ENCODE assay signal across 18 mouse cellular contexts in the genomic region with DNA sequence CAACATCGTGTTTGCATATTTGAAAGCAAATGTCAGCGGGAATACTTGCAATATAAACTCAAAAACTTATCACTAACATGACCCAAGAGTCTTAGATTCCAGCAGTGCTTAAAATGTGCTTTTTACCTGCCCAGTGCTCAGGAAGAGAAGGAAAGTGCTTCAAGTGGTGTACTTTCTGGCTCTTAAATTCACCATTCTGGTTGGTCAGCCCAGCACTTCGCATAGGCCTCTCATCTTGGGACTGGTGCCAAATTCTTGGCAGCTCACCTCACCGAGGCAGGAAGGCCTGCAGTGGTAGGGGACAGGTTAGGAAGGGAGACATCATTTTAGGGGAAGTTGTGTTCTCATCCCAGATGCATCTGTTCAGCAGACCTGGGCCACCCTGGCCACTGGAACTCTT.
DNase-seq lines count a peak whose midpoint lies in the region; ATAC-seq and TF ChIP-seq lines count a peak whose summit lies in the region.
"Had no signal": no experiment of that assay in that cellular context is flagged by ENCODE, and none has a peak within 500 bp of the region (broad histone marks: within the 10 kb centered on the region; RNA-seq: fewer than 3 reads in every experiment).

No protein-coding gene starts in this region.

- H3K9me3 ChIP-seq in lung, embryonic 15.5 days = no peaks in the 10 kb centered on the region
- no peaks in the 10 kb centered on the region for H3K9me3 ChIP-seq in forebrain, embryonic 10.5 days
- H3K9me3 ChIP-seq: embryonic facial prominence, embryonic 15.5 days; forebrain, embryonic 15.5 days; heart, embryonic 12.5 days; hindbrain, embryonic 12.5 days had no signal

- ATAC-seq in lung, embryonic 15.5 days (ENCODE audit: borderline replicate concordance, extremely low read depth, low FRiP score, low TSS enrichment) = peak; percentile 82
- ATAC-seq: forebrain, embryonic 15.5 days; inflammation-experienced regulatory T-cells, adult 6 months had no signal

- peaks cover 12% of the 10 kb centered on the region for H3K4me1 ChIP-seq in lung, adult 2 months (ENCODE audit: control insufficient read depth, insufficient read depth, low read length)
- H3K4me1 ChIP-seq in lung, embryonic 15.5 days = no peaks in the 10 kb centered on the region; the same call in 1 of the 2 replicates
- H3K4me1 ChIP-seq in forebrain, embryonic 10.5 days = 0 out of 2 replicates have a peak, but pooled peaks cover 3% of the 10 kb centered on the region
- no peaks in the 10 kb centered on the region for H3K4me1 ChIP-seq in cerebellum, adult 2 months (ENCODE audit: control insufficient read depth, insufficient read depth, low read length)
- H3K4me1 ChIP-seq: embryonic facial prominence, embryonic 15.5 days; hindbrain, embryonic 12.5 days had no signal

- no peak overlapping the region for H3K9ac ChIP-seq in lung, embryonic 15.5 days
- H3K9ac ChIP-seq: embryonic facial prominence, embryonic 15.5 days; forebrain, embryonic 15.5 days; heart, embryonic 12.5 days; hindbrain, embryonic 12.5 days had no signal

- H3K27ac ChIP-seq in lung, embryonic 15.5 days = peak overlapping the region; percentile 83
- no peak overlapping the region for H3K27ac ChIP-seq in forebrain, embryonic 10.5 days
- no peak overlapping the region for H3K27ac ChIP-seq in cerebellum, adult 2 months (ENCODE audit: insufficient read depth, low read length)
- H3K27ac ChIP-seq: embryonic facial prominence, embryonic 15.5 days; forebrain, embryonic 15.5 days; heart, adult 2 months; hindbrain, embryonic 12.5 days had no signal

- no peak overlapping the region for H3K4me3 ChIP-seq in lung, adult 2 months (replicated peaks; ENCODE audit: extremely low read depth, low read depth, low read length)
- H3K4me3 ChIP-seq in lung, embryonic 15.5 days = no peak overlapping the region
- no peak overlapping the region for H3K4me3 ChIP-seq in forebrain, embryonic 10.5 days
- H3K4me3 ChIP-seq in cerebellum, adult 2 months (replicated peaks; ENCODE audit: insufficient read depth, low read depth, low read length) = no peak overlapping the region
- H3K4me3 ChIP-seq: embryonic facial prominence, embryonic 15.5 days; erythroblast, embryonic 14.5 days; forebrain, embryonic 15.5 days; heart, adult 2 months; heart, embryonic 12.5 days; hindbrain, embryonic 12.5 days had no signal

- no peaks in the 10 kb centered on the region for H3K36me3 ChIP-seq in lung, embryonic 15.5 days
- no peaks in the 10 kb centered on the region for H3K36me3 ChIP-seq in forebrain, embryonic 10.5 days (replicated peaks)
- H3K36me3 ChIP-seq: embryonic facial prominence, embryonic 15.5 days; forebrain, embryonic 15.5 days; heart, embryonic 12.5 days; hindbrain, embryonic 12.5 days had no signal

- H3K27me3 ChIP-seq in lung, embryonic 15.5 days = no peaks in the 10 kb centered on the region
- no peaks in the 10 kb centered on the region for H3K27me3 ChIP-seq in forebrain, embryonic 10.5 days (ENCODE audit: poor library complexity, severe bottlenecking)
- no peaks in the 10 kb centered on the region; the same call in 1 of the 2 replicates for H3K27me3 ChIP-seq in cerebellum, adult 2 months (ENCODE audit: control insufficient read depth, insufficient read depth, low read length)
- H3K27me3 ChIP-seq: embryonic facial prominence, embryonic 15.5 days; forebrain, embryonic 15.5 days; hindbrain, embryonic 12.5 days had no signal

- TF ChIP-seq CTCF in lung, adult 2 months (IDR thresholded peaks at IDR 0.05; ENCODE audit: insufficient read depth, low read length) = no peak
- TF ChIP-seq CTCF in cerebellum, adult 2 months (IDR thresholded peaks at IDR 0.05; ENCODE audit: borderline replicate concordance, insufficient read depth, low read depth, low read length) = no peak

- DNase-seq in lung, adult 2 months = peak; percentile 64
- DNase-seq in lung, postnatal 14 days = peak; percentile 64
- no peak for DNase-seq in adrenal gland, adult 18-20 months (ENCODE audit: low spot score in 2 of 2)
- no peak for DNase-seq in forebrain, embryonic 10.5 days (ENCODE audit: extremely low spot score, low spot score)
- no peak for DNase-seq in cerebellum, adult 2 months
- DNase-seq: adrenal gland, postnatal 10 days; cerebellum, adult 11-12 months; cerebellum, adult 9-11 months; gastrocnemius, postnatal 10 days; heart, adult 2 months; heart, postnatal 4 days had no signal

- TF ChIP-seq POLR2A in lung, adult 2 months (IDR thresholded peaks at IDR 0.05; ENCODE audit: borderline replicate concordance, extremely low read depth, low read depth, low read length) = no peak
- TF ChIP-seq POLR2A in cerebellum, adult 2 months (IDR thresholded peaks at IDR 0.05; ENCODE audit: borderline replicate concordance, insufficient read depth, low read length) = no peak

- WGBS in lung, adult 2 months = 28% methylated on average over 4 of the region's 4 CpGs
- WGBS in lung, embryonic 15.5 days = 25% methylated on average over 4 of the region's 4 CpGs
- whole genome bisulfite sequencing in forebrain, embryonic 10.5 days = 71% methylated on average over 4 of the region's 4 CpGs
- WGBS in cerebellum, adult 2 months = 54% methylated on average over 4 of the region's 4 CpGs

- no peak overlapping the region for H3K4me2 ChIP-seq in lung, embryonic 15.5 days
- H3K4me2 ChIP-seq: embryonic facial prominence, embryonic 15.5 days; forebrain, embryonic 15.5 days; heart, embryonic 12.5 days; hindbrain, embryonic 12.5 days had no signal

Comparison
In these comparisons a context has a peak if more than half of its experiments do, and no peak if none do; other contexts are left out.
1. DNase-seq: peak in lung, adult 2 months (single experiment) and lung, postnatal 14 days (single experiment); none in adrenal gland, adult 18-20 months (0 of 2), forebrain, embryonic 10.5 days (single experiment) and cerebellum, adult 2 months (0 of 2).